Mouse (Mus musculus): ENCODE measurements at regions not wholly inside any gene's neighbourhood (a gene's known extent, or its start where the extent isn't known, plus 50 kb on each side); places are given as distances from the start of the nearest gene placed in this dataset.

DNA sequence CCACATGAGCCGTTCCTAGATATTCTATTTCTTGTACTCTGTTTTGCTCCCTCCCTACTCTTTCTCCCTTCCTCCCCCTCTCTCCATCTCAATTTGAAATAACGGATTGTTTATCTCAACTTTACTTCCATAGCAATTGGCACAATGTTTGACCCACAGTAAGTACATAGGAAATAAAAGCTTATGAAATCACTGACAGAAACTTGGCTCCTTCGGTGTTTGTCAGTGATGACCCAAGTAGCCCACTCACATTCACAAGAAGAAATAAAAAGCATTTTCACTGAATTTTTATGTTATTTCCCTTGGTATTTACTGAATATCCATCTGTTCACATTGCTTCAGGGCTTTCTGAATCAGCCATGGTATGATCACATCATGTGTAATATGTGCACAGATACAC is 260.2 kb upstream of the Actbl2 start:
- TF ChIP-seq CTCF (IDR thresholded peaks at IDR 0.05; ENCODE audit: low read depth, low read length) (no peak), GATA2 (IDR thresholded peaks at IDR 0.05; ENCODE audit: borderline replicate concordance, low read depth, low read length) (no peak), GATA1 (IDR thresholded peaks at IDR 0.05; ENCODE audit: borderline replicate concordance, low read length) (no peak)

All from G1E (cell line).